Mouse (Mus musculus) small intestine, adult 2 months (tissue): ENCODE data around the gene Cnot6.

Source experiments
- CTCF ChIP-seq: fragments of 200-500 bp; IDR thresholded peaks from 2 replicates; pipeline ENCODE4 v1.5.1; 2012; ENCODE audit warnings: low read depth, mild to moderate bottlenecking, control low read depth, inconsistent platforms, low read length, moderate library complexity, mixed read lengths; ENCODE audit not compliant: insufficient replicate concordance, insufficient read length; ENCODE audit errors: extremely low read depth
- POLR2A ChIP-seq: fragments of 200-500 bp; IDR thresholded peaks from 2 replicates; pipeline ENCODE4 v1.6.1; 2012; ENCODE audit warnings: low read depth, mild to moderate bottlenecking, control low read depth, inconsistent platforms, low read length, moderate library complexity

DNA sequence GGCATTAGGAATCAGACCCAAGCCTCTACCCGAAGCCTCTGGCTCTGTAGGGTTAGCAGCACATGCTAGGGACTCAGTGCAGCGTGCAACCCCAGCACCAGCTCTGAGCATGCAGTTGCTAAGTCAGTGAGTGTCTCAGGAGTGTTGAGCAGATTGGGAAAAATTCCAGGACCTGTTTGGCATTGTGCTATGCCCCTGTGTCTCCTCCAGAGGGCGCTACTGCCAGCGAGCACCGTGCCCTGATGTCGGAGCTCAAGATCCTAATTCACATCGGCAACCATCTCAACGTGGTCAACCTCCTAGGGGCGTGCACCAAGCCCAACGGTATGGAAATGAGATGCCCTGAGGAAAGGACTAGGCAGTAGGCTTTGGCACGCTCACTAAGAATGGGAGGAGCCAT lies 76.1 kb downstream of the Cnot6 start:
- peak; percentile 29; the same call in 1 of the 2 replicates for TF ChIP-seq CTCF
- TF ChIP-seq POLR2A, result no peak
